Mouse (Mus musculus): ENCODE data around the gene Nol6.

Nol6 gene

DNA sequence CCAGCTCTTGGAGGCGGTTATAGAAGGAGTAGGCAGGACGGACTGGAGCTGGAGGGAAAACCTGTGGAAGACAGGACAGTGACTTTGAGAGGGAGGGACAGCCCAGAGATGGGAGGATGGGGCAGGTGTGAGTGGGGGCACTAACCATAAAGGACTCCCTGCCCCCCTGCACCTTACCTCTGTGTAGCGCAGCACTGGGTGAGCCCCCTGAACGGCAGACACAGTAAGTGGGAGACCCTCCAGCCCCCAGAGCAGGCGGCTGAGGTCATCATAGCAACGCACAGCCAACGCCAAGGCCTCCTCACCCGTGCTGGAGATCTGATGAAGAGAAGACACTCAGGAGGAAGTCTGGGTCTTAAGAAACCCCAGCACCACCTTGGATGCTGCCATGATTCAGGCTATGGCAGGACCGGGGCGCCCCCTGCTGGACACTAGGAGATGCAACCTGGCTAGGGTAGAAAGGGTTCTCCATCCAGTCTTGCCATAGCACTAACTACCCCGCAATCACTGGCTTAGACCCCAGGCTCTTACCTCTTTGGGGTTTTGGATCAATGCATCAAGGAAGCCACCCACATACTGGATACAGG lies 5.5 kb downstream of the Nol6 start:
- no peak for DNase-seq (ENCODE audit: extremely low spot score, low read depth, low spot score)

- DNase-seq (ENCODE audit: extremely low spot score, low read depth, low spot score) = no peak
Observed at GRCm38 (mm10) chr4:41116817-41117216, 7.4 kb downstream of the Nol6 start.

DNA sequence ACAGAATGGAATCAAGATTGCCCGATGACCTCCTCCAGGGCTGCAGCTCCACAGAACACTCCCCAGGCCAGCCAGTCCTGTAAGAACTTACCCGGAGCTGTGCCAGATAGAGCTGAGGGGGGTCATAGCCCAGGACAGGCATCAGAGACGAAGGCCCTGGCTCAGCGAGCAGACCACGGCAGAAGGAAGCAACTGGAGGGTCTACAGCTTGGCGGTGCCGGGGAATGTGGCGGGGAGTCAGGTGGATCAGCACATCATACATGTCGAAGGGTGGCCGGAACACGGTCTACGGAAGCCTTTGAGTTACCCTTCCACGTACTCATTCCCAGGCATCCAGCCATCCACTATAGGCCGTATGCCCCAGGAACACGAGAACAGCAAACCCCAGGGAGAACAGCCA lies 8.5 kb downstream of the Nol6 start:
- no peak for DNase-seq (ENCODE audit: extremely low spot score, low read depth, low spot score)

GRCm38 (mm10) chr4:41115074-41115473 lies 9.2 kb downstream of the Nol6 start:
- no peak for DNase-seq (ENCODE audit: extremely low spot score, low read depth, low spot score)

- no peak for DNase-seq (ENCODE audit: extremely low spot score, low read depth, low spot score)
Observed at GRCm38 (mm10) chr4:41114358-41115070, 9.7 kb downstream of the Nol6 start.

GRCm38 (mm10) chr4:41108717-41109425 lies 15.4 kb downstream of the Nol6 start:
- DNase-seq (ENCODE audit: extremely low spot score, low read depth, low spot score) = no peak

DNA sequence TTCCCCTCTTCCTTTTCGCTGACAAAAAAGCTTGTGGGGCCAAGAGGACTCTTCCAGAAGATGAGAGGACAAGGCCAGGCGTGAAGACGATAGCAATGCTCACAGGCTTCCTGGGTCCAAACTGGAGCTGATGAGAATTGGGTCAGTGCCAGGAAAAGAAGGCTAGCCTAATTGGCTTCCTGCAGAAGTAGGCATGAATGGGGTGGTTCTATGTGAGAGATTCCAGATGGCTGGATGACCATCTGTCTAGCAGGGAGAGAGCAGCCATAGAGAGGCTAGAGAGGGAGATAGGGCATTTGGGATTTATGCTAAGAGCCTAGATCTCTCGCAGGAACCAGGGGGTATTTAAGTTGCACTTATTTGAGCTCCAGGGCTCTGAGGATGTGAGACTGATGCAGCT lies 16.8 kb downstream of the Nol6 start:
- no peak for DNase-seq (ENCODE audit: extremely low spot score, low read depth, low spot score)

DNA sequence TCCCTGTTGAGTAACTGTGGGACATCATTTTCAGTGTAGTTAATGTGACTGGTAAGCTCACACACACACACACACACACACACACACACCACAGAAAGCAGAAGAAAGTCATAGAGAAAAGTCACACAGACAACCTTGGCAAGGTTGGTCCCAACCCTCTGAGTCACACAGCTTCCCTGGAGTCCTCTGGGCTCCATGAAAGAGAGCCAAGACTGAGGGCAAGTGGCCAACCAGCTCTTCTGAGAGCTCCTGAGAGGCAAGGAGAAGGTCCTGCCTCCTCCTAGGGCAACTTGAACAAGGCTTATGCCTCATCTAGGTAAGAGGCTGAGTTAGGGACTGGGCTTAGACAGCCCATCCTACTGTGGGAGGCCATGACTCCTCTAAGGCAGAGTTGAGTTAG lies 21.4 kb downstream of the Nol6 start:
- no peak for DNase-seq (ENCODE audit: extremely low spot score, low read depth, low spot score)

GRCm38 (mm10) chr4:41100986-41101385 lies 23.3 kb downstream of the Nol6 start:
- DNase-seq (ENCODE audit: extremely low spot score, low read depth, low spot score) = no peak

- no peak for DNase-seq (ENCODE audit: extremely low spot score, low read depth, low spot score)
Observed at GRCm38 (mm10) chr4:41098577-41098951, 25.7 kb downstream of the Nol6 start.

DNA sequence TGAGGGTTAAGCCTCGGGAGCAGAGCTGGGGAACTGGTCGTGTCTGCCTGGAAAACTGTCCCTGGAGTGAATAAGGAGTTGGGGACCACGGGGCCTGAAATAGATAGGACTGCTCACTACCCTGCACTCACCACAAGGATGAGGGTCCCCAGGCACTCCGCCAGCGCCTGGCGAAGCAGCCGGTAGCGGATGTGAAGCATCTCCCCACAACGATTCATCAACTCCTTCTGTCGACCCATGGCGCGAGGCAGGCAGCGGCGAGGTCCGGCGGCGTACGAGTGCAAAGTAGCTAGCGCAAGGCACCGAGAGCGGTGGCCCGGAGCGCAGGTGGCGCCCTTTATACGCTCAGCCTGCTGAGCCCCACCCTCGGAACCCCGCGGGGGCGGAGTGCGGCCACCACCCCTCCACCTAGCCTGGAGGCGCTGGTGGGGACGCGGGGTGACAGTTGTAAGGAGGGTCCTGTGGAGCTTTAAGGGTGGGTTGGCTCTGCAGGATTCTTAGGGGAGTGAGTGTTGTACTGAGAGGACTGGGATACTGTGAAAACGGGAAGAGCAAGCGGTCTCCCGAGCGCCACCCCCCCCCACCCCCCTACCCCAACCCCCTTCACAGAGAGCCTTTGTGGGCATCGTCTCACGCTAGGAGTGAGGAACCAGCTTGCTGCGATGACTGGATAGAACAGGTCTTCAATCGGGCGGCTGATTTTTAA lies 26.2 kb downstream of the Nol6 start, which contains the start of gene Aqp3:
Gene Aqp3 (minus strand): TSS at position 313 of the 706 bp plus-strand sequence.
- DNase-seq (ENCODE audit: extremely low spot score, low read depth, low spot score) = no peak

DNA sequence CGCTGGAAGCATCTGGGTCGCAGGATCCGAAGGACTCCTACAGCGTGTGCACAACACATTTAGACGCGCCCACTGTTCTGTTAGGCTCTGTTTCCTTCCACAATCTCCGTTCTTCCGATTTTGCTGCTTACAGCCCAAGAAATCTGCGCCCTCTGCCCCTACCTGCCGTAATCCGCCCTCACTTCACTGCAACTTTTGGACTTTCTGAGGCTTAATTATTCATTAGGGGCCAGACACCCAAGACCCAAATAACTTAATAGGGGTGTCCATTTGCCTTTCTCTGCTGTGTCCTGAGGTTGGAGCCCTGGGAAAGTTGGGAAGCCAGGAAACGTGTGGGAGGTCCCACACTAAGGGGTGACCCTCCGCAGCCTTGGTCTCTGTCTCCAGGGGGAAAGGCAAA lies 26.9 kb downstream of the Nol6 start:
- DNase-seq (ENCODE audit: extremely low spot score, low read depth, low spot score) = no peak

GRCm38 (mm10) chr4:41096794-41097193 lies 27.5 kb downstream of the Nol6 start:
- no peak for DNase-seq (ENCODE audit: extremely low spot score, low read depth, low spot score)

GRCm38 (mm10) chr4:41096169-41096568 lies 28.1 kb downstream of the Nol6 start:
- no peak for DNase-seq (ENCODE audit: extremely low spot score, low read depth, low spot score)

- DNase-seq (ENCODE audit: extremely low spot score, low read depth, low spot score) = no peak
Observed at GRCm38 (mm10) chr4:41094361-41094760, 29.9 kb downstream of the Nol6 start.

DNA sequence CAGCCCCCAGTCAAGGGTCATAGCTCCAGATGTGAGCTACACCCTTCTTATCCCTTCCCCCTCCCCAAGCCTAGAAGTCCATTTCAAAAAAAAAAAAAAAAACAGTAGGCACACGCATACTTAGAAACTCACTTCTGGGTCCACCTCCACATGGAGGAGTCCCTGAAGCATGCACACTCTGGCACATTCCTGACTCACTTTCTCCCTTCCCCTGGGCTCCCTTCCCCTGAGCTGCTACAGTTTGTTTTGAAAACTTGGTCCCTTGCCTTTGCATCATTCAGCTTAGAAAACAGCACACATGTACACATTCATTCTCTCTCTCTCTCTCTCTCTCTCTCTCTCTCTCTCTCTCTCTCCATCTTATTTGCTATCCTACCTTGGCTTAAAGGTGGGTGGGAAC lies 31.3 kb downstream of the Nol6 start:
- DNase-seq (ENCODE audit: extremely low spot score, low read depth, low spot score) = no peak

GRCm38 (mm10) chr4:41091391-41091790 lies 32.9 kb downstream of the Nol6 start:
- DNase-seq (ENCODE audit: extremely low spot score, low read depth, low spot score) = no peak

DNA sequence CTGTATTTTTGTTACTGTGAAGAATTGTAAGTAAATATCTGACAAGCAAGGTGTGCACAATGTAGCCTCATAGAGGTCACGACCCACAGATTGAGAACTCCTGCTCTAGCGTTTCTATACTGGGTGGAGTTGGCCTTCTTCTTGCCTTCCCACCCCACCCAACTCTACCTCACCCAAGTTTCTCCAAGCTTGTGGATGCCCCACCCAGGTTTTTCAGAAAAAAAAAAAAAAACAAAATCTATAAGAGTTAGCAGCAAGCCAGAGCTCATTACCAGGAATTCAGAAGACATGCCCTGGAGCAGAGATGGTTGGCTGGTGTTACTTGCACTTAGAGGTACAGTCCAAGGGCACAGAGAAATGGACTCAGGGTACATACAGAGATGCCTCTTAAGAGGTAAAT lies 34.5 kb downstream of the Nol6 start:
- no peak for DNase-seq (ENCODE audit: extremely low spot score, low read depth, low spot score)

GRCm38 (mm10) chr4:41089189-41089588 lies 35.1 kb downstream of the Nol6 start:
- no peak for DNase-seq (ENCODE audit: extremely low spot score, low read depth, low spot score)

DNA sequence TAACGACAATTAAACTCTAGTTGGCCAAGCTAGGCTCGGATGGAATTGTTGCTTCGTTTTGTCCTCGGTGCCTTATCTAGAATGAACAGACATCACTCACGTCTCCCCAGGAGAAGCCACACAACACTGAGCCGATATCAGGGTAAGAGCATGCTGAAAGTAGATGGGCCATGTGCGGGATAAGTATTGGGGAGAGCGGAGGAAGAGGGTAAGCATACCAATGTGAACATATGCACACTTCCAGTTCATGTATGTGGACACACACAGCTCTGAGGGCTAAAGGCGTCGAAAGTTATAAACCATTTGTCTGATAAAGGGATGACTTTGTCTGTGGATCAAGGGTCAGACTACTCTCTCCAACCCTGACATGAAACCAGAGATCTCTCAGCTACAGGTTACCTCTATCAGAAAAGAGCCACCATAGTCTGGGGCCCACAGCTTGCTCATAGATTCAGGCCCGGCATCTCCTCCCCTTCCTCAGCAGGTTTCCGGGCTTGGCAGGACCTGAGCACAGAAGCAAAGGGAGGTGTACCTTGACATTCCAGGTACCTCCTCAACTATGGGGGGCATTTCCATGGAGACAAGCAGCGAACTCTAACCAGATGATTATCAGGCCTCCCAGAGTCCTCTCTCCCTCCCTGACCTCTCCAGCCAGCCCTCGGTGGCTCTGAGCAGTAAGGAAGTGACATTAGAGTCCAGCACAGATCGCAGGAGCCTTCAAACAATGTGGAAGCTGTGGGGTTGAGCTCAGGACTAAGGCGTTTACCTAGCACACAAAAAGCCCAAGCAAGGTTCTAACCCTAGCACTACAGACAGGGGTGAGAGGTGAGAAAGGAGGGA lies 36.6 kb downstream of the Nol6 start:
- no peak for DNase-seq (ENCODE audit: extremely low spot score, low read depth, low spot score)

GRCm38 (mm10) chr4:41086947-41087346 lies 37.3 kb downstream of the Nol6 start:
- DNase-seq (ENCODE audit: extremely low spot score, low read depth, low spot score) = no peak
